Mouse (Mus musculus) lung, postnatal 36 days (tissue): ENCODE data around the gene Rcan1.
A peak's percentile ranks its signal among the peaks of the same experiment; 100 is the strongest.

Experiments used
- DNase-seq: peaks from one replicate; pipeline ENCODE4 v3.0.0; 2022; ENCODE audit warnings: mixed read lengths

Rcan1 gene

GRCm38 (mm10) chr16:92398574-92399118 lies 72.0 kb downstream of the Rcan1 start:
- DNase-seq, result peak; percentile 61

GRCm38 (mm10) chr16:92397745-92398573 lies 72.7 kb downstream of the Rcan1 start:
- DNase-seq, result peak; percentile 80

- DNase-seq, result no peak
These were observed 76.9 kb downstream of the Rcan1 start for GRCm38 (mm10) chr16:92393732-92394131.

- DNase-seq, result no peak
These were observed 83.0 kb downstream of the Rcan1 start for GRCm38 (mm10) chr16:92387692-92388091.

- peak; percentile 87 for DNase-seq
These were observed 85.6 kb downstream of the Rcan1 start for GRCm38 (mm10) chr16:92385062-92385461.

- DNase-seq, result no peak
These were observed 87.3 kb downstream of the Rcan1 start for GRCm38 (mm10) chr16:92383412-92383811.

GRCm38 (mm10) chr16:92382508-92382907 lies 88.2 kb downstream of the Rcan1 start:
- no peak for DNase-seq

- no peak for DNase-seq
These were observed 89.6 kb downstream of the Rcan1 start for GRCm38 (mm10) chr16:92381092-92381491.

- no peak for DNase-seq
These were observed 93.7 kb downstream of the Rcan1 start for GRCm38 (mm10) chr16:92376976-92377375.

- DNase-seq, result no peak
These were observed 99.0 kb downstream of the Rcan1 start for GRCm38 (mm10) chr16:92371623-92372022.

- peak; percentile 65 for DNase-seq
These were observed 101.4 kb downstream of the Rcan1 start for GRCm38 (mm10) chr16:92369260-92369659.

- DNase-seq, result no peak
These were observed 105.2 kb downstream of the Rcan1 start for GRCm38 (mm10) chr16:92365477-92365876.

GRCm38 (mm10) chr16:92360711-92361110 lies 110.0 kb downstream of the Rcan1 start:
- no peak for DNase-seq

GRCm38 (mm10) chr16:92359229-92359628 lies 111.4 kb downstream of the Rcan1 start, which contains the start of gene Kcne1:
Gene Kcne1, minus strand, starts transcription at chr16:92359468.
- DNase-seq, result no peak

GRCm38 (mm10) chr16:92358734-92359133 lies 111.9 kb downstream of the Rcan1 start:
- no peak for DNase-seq

GRCm38 (mm10) chr16:92357566-92357965 lies 113.1 kb downstream of the Rcan1 start:
- no peak for DNase-seq

GRCm38 (mm10) chr16:92357023-92357422 lies 113.6 kb downstream of the Rcan1 start:
- no peak for DNase-seq

- DNase-seq, result no peak
These were observed 114.7 kb downstream of the Rcan1 start for GRCm38 (mm10) chr16:92355982-92356381.

- DNase-seq, result no peak
These were observed 115.3 kb downstream of the Rcan1 start for GRCm38 (mm10) chr16:92355366-92355765.

GRCm38 (mm10) chr16:92353897-92354296 lies 116.8 kb downstream of the Rcan1 start:
- DNase-seq, result no peak

- DNase-seq, result no peak
These were observed 117.4 kb downstream of the Rcan1 start for GRCm38 (mm10) chr16:92353295-92353694.

- peak; percentile 32 for DNase-seq
These were observed 121.7 kb downstream of the Rcan1 start for GRCm38 (mm10) chr16:92348941-92349340.

GRCm38 (mm10) chr16:92346297-92346916 lies 124.3 kb downstream of the Rcan1 start:
- no peak for DNase-seq

GRCm38 (mm10) chr16:92345177-92345576 lies 125.5 kb downstream of the Rcan1 start:
- no peak for DNase-seq
